Mouse (Mus musculus) embryo, embryonic 10 days (tissue): Measurements from ENCODE around the gene AI597479.

Experiments used
- DNase-seq: peaks from one replicate; pipeline ENCODE4 v3.0.0-alpha.2; 2015; ENCODE audit warnings: low spot score

The AI597479 gene

GRCm38 (mm10) chr1:43162394-43162793 is 63.9 kb downstream of the AI597479 start:
- no peak for DNase-seq

GRCm38 (mm10) chr1:43163084-43163466 is 64.6 kb downstream of the AI597479 start:
- peak; percentile 16 for DNase-seq

GRCm38 (mm10) chr1:43163467-43164418 is 65.2 kb downstream of the AI597479 start:
- DNase-seq, result peak; percentile 76

- DNase-seq, result no peak
Observed at GRCm38 (mm10) chr1:43164582-43164981, 66.1 kb downstream of the AI597479 start.
